Mouse (Mus musculus) kidney, adult 2 months (tissue): ENCODE measurements around the gene Slc4a5.

ENCODE experiments used
- CTCF ChIP-seq: fragments of 200-500 bp; conservative IDR thresholded peaks from 2 replicates; pipeline ENCODE4 v1.5.1; 2011; ENCODE audit warnings: low read depth, mild to moderate bottlenecking, control low read depth, low read length, moderate library complexity, mixed read lengths; ENCODE audit not compliant: insufficient read depth, insufficient read length
- POLR2A ChIP-seq: fragments of 200-500 bp; IDR thresholded peaks from one replicate; pipeline ENCODE4 v1.6.1; 2011; ENCODE audit warnings: low read depth, low read length, control low read depth

- TF ChIP-seq CTCF (no peak), POLR2A (no peak)
Observed at GRCm38 (mm10) chr6:83327591-83328190, 108.1 kb downstream of the Slc4a5 start.
